Mouse (Mus musculus): ENCODE measurements around the gene Atad3a.

DNA sequence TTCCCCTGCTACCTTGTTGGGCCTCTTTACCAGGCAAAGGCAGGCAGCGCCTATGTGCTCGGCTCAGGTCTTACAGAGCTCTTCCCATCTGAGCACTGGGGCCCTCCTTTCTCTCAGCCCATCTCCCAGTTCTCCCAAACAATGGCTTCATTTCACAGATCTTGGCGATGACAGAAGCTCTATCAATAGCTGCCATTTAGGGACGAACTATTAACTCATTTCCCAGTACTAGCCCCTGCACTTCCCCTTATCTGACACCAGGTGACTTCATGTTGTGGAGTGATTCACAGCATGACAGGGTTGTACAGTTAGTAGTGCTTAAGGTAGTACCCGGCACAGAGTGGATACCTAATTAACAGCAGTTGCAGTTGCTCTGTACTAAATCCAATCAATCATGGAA lies 24.9 kb upstream of the Atad3a start, which contains the start of gene Tmem88b:
- no peak for TF ChIP-seq TAL1 (IDR thresholded peaks at IDR 0.05; ENCODE audit: low read length)
- TF ChIP-seq GATA1 (IDR thresholded peaks at IDR 0.05; ENCODE audit: low read length) = no peak

Data from erythroblast, embryonic 14.5 days (primary cell).